Mouse (Mus musculus) intestine, embryonic 14.5 days (tissue): ENCODE measurements around the gene Meltf. TPM values are rescaled to one million over a fixed set of nuclear protein-coding genes. Genes with fewer than 3 reads are reported as not detected.

Experiments
- ATAC-seq: fragments of 200-750 bp; cut with Nextera tagmentation; replicated peaks from 2 replicates; pipeline ENCODE4 v1.8.0; 2017; ENCODE audit warnings: low read depth, moderate number of reproducible peaks, moderate TSS enrichment, moderate library complexity; ENCODE audit not compliant: low FRiP score, low TSS enrichment
- DNase-seq: peaks from one replicate; pipeline ENCODE4 v3.0.0-alpha.2; 2018; ENCODE audit warnings: low spot score
- H3K27ac ChIP-seq: fragments of 300-500 bp; sonication (generic); 2 replicates; pipeline ENCODE4 v1.5.1; 2014; ENCODE audit warnings: low read depth, mild to moderate bottlenecking, control low read depth
- H3K27me3 ChIP-seq: fragments of 300-500 bp; sonication (generic); replicated peaks from 2 replicates; pipeline ENCODE4 v1.6.1; 2014; ENCODE audit warnings: low read length, control low read depth; ENCODE audit not compliant: control insufficient read depth, insufficient read depth
- H3K36me3 ChIP-seq: fragments of 300-500 bp; sonication (generic); 2 replicates; pipeline ENCODE4 v1.6.1; 2014; ENCODE audit warnings: low read length, control low read depth; ENCODE audit not compliant: control insufficient read depth, insufficient read depth
- H3K4me1 ChIP-seq: fragments of 300-500 bp; sonication (generic); replicated peaks from 2 replicates; pipeline ENCODE4 v1.6.1; 2014; ENCODE audit warnings: low read length, control low read depth, mixed read lengths; ENCODE audit not compliant: control insufficient read depth, insufficient read depth
- H3K4me2 ChIP-seq: fragments of 300-500 bp; sonication (generic); 2 replicates; pipeline ENCODE4 v1.6.1; 2014; ENCODE audit warnings: low read length
- H3K4me3 ChIP-seq: fragments of 300-500 bp; sonication (generic); 2 replicates; pipeline ENCODE4 v1.5.1; 2014; ENCODE audit warnings: low read depth, low read length, control low read depth, mixed read lengths
- H3K9ac ChIP-seq: fragments of 300-500 bp; sonication (generic); 2 replicates; pipeline ENCODE4 v1.6.1; 2014; ENCODE audit warnings: mild to moderate bottlenecking, low read length
- H3K9me3 ChIP-seq: fragments of 300-500 bp; sonication (generic); 2 replicates; pipeline ENCODE4 v1.6.1; 2016; ENCODE audit warnings: low read length, control low read depth; ENCODE audit not compliant: control insufficient read depth
- WGBS: fragments of 180-500 bp; shearing (Covaris S2); extraction: QIAGEN DNeasy Blood & Tissue Kit; methylation state at CpG from one replicate; pipeline ENCODE4 v1.1.7; 2014; 5-methylcytosine and 5-hydroxymethylcytosine counted together
- polyA plus RNA-seq: library from polyadenylated mRNA; unstranded; fragments of >200 nt; fragmentation: Nextera tagmentation; extraction: Ambion mirVana; gene quantifications from 2 replicates; pipeline ENCODE4 v1.2.1, GENCODE M21; 2014

The Meltf gene
- polyA plus RNA-seq, 1 experiment from 2014 or later: 0.16 TPM

DNA sequence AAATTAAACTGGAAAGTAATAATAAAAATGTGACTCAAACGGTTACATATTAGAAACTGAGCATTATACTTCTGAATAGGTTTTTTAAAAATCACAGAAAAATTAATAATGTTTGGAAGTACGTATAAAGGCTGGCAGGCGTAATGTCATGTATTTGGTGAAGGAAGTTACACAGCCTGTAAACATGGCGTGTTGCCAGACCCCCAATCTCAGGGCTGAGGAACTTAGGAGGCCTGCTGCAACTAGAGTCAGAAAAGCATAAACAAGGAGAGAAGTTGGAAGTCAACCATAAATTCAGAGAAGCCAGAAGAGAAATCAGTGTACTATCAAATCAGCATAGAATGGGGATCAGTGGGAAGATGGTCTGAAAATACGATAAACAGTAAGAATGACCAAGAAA is 14.7 kb upstream of the Meltf start:
- ATAC-seq (no peak), DNase-seq (peak; percentile 39)
- H3K27ac ChIP-seq: no peak overlapping the region
- no peak overlapping the region for H3K4me3 ChIP-seq
- peaks cover 88% of the 10 kb centered on the region for H3K36me3 ChIP-seq
- 64% methylated on average over 5 of the region's 5 CpGs for WGBS
- no peaks in the 10 kb centered on the region for H3K4me1 ChIP-seq
- no peak overlapping the region for H3K4me2 ChIP-seq
- H3K9me3 ChIP-seq: peaks cover 8% of the 10 kb centered on the region
- no peaks in the 10 kb centered on the region for H3K27me3 ChIP-seq
- H3K9ac ChIP-seq: no peak overlapping the region

DNA sequence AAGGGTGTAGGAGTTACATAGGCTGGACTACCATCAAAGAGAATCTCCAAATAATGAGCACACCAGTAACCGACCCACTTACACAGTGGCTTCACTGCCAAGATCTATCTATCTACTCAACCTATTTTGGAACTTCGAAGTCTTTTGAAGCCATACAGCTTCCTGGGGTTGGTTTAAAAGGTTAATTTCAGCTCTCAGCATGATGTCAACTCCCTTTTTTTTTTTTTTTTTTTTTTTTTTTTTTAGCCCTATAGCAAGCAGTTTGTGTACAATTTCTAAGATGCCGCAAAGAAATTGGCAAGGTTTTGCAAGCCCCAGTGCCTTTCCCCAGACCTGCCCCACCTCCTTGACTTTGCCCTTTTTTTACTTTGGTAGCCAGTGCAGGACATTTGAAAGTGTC is 13.4 kb upstream of the Meltf start:
- H3K27ac ChIP-seq: no peak overlapping the region
- H3K36me3 ChIP-seq: peaks cover 89% of the 10 kb centered on the region

DNA sequence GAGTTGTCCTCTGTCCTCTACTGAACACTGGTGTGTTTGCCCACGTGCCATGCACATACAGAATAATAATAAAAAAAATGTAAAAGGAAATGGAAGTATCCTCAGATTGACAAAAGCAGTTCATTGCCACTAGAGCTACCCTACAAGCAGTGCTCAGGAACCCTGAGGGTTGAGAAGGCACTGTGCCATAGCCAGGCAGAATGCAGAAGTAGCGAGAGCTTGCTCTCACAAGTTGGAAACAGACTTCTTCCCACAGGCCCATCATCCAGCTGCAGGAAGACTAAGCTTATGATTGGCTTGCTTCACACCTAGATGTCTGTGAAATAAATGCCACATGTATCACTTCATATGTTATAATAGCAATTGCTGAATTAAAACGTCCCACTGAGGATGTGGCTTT is 11.7 kb upstream of the Meltf start:
- Histone ChIP-seq H3K4me2 (no peak overlapping the region), H3K9me3 (no peaks in the 10 kb centered on the region), H3K36me3 (peaks cover 86% of the 10 kb centered on the region), H3K9ac (no peak overlapping the region), H3K4me3 (no peak overlapping the region), H3K4me1 (no peaks in the 10 kb centered on the region), H3K27me3 (no peaks in the 10 kb centered on the region), H3K27ac (no peak overlapping the region)
- DNase-seq: peak; percentile 40
- 84% methylated on average over 3 of the region's 3 CpGs for WGBS
- no peak for ATAC-seq

More for the DNA sequence above, 13.4 kb upstream of the Meltf start:
- Histone ChIP-seq H3K27me3 (no peaks in the 10 kb centered on the region), H3K4me2 (no peak overlapping the region), H3K4me3 (no peak overlapping the region), H3K4me1 (no peaks in the 10 kb centered on the region), H3K9me3 (peaks cover 8% of the 10 kb centered on the region), H3K9ac (no peak overlapping the region)
- 89% methylated on average over 3 of the region's 3 CpGs for WGBS
- ATAC-seq (no peak), DNase-seq (peak; percentile 15)

DNA sequence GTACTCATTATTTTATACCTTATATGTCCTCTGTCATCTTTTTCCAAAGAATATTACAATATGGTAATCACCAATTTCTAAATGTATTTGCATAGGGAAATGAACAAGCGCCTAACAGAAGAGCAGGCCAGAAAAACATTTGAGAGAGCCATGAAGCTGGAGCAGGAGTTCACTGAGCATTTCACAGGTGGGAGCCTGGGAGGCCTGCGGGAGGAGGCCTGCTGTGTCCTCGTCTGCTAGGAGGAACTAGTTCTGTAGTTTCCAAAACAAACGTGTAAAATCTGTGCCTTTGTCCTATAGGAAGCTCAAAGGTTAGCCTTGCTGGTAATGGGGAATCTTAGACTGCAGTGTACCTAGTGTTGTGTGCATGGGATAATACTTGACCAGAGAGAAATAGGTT is 10.9 kb upstream of the Meltf start:
- H3K36me3 ChIP-seq: peaks cover 86% of the 10 kb centered on the region
- DNase-seq (peak; percentile 33), ATAC-seq (no peak)
- WGBS: 84% methylated on average over 4 of the region's 4 CpGs
- H3K4me1 ChIP-seq: no peaks in the 10 kb centered on the region
- H3K27ac ChIP-seq: no peak overlapping the region
- no peak overlapping the region for H3K4me2 ChIP-seq
- H3K9me3 ChIP-seq: no peaks in the 10 kb centered on the region
- no peak overlapping the region for H3K4me3 ChIP-seq
- no peak overlapping the region for H3K9ac ChIP-seq
- H3K27me3 ChIP-seq: no peaks in the 10 kb centered on the region

DNA sequence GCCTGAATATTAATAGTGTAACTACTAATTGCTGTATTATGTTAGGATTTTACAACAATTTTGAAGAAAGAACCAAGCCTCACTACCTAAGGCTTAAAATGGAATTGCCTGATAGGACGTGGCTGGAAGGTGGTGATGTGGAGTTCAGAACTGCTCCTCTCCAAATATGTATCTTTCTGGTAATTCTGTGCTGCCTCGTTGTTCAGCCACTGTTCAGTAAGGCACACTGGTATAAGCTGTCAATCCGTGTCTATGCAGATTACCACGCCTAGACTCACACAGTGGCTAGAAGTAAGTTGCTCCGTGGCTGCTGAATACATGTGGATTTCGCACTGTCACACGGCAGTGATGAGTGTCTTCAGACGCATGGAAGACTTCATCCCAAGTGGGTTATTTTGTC is 4.9 kb upstream of the Meltf start:
- Histone ChIP-seq H3K36me3 (peaks cover 44% of the 10 kb centered on the region), H3K27me3 (no peaks in the 10 kb centered on the region), H3K9me3 (no peaks in the 10 kb centered on the region), H3K4me2 (no peak overlapping the region), H3K9ac (no peak overlapping the region), H3K4me1 (no peaks in the 10 kb centered on the region), H3K4me3 (no peak overlapping the region), H3K27ac (no peak overlapping the region)
- 93% methylated on average over 8 of the region's 8 CpGs for WGBS
- DNase-seq (no peak), ATAC-seq (no peak)

DNA sequence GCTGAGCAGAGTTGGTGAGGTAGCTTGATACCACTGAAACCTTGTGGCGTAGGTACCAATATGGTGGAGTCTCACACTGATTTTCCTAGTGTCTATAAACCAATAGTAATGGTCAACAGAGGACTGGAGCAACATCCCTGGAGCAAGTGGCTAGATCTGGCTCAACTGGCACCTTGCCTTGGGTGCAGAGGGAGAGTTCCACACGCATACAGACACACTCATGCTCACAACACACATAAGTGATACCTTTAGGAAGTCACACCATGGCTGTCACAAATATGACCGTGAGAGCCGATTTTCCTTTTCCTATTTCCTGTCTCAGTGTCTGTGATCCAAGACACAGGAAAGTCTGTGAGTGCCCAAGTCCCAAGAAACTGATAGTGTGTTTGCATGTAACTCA is 3.2 kb upstream of the Meltf start:
- no peak overlapping the region for H3K9ac ChIP-seq
- no peak for DNase-seq
- WGBS: 94% methylated on average over 4 of the region's 4 CpGs

DNA sequence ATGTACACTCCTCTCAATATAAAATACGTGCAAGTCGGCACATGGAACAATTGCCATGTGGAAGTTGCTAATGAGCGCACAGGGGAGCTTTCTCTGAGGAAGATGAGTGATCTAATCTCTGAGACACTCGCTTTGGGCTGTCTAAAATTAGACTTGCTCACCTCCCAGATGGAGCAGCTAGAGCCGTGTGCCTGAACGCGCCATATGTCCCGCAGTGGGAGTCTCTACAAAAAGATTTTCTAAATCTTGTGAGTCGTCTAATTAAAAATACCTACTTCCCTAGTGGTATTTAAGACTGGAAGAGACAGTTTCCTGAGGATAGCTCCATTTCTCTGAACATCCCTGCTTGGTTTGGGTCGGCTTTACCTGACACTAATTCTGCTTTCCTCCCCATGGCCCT is 2.2 kb upstream of the Meltf start:
- Histone ChIP-seq H3K4me2 (no peak overlapping the region), H3K36me3 (peaks cover 22% of the 10 kb centered on the region), H3K27ac (no peak overlapping the region), H3K4me3 (no peak overlapping the region), H3K27me3 (no peaks in the 10 kb centered on the region), H3K9me3 (no peaks in the 10 kb centered on the region), H3K4me1 (no peaks in the 10 kb centered on the region), H3K9ac (no peak overlapping the region)
- DNase-seq (no peak), ATAC-seq (no peak)
- 81% methylated on average over 10 of the region's 10 CpGs for WGBS

More for the DNA sequence above, 3.2 kb upstream of the Meltf start:
- ATAC-seq: no peak
- no peaks in the 10 kb centered on the region for H3K27me3 ChIP-seq
- H3K9me3 ChIP-seq: no peaks in the 10 kb centered on the region
- H3K27ac ChIP-seq: no peak overlapping the region
- no peak overlapping the region for H3K4me3 ChIP-seq
- H3K4me1 ChIP-seq: no peaks in the 10 kb centered on the region
- H3K4me2 ChIP-seq: no peak overlapping the region
- peaks cover 29% of the 10 kb centered on the region for H3K36me3 ChIP-seq

DNA sequence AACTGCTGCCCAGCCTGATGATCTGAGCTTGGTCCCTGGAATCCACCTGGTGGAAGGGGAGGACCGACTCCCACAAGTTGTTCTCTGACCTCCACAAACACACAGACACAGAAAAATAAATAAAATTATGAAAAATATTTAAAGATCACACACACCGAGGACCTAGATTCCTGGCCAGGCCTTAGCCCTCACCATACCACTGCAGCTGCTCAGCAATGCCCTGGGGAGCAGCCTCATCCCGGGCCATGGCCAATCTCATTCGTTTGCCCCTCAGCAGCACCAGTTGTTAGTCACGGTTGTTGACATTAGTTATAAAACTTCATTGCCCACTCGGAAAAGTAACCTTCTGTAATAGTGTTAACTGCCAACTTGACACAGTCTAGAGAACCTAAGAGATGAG is 558 bp upstream of the Meltf start:
- DNase-seq (no peak), ATAC-seq (no peak)
- H3K4me3 ChIP-seq: no peak overlapping the region
- no peak overlapping the region for H3K27ac ChIP-seq
- H3K27me3 ChIP-seq: no peaks in the 10 kb centered on the region
- no peaks in the 10 kb centered on the region for H3K4me1 ChIP-seq
- H3K36me3 ChIP-seq: peaks cover 10% of the 10 kb centered on the region
- H3K4me2 ChIP-seq: no peak overlapping the region
- WGBS: 68% methylated on average over 6 of the region's 6 CpGs
- no peak overlapping the region for H3K9ac ChIP-seq
- no peaks in the 10 kb centered on the region for H3K9me3 ChIP-seq

DNA sequence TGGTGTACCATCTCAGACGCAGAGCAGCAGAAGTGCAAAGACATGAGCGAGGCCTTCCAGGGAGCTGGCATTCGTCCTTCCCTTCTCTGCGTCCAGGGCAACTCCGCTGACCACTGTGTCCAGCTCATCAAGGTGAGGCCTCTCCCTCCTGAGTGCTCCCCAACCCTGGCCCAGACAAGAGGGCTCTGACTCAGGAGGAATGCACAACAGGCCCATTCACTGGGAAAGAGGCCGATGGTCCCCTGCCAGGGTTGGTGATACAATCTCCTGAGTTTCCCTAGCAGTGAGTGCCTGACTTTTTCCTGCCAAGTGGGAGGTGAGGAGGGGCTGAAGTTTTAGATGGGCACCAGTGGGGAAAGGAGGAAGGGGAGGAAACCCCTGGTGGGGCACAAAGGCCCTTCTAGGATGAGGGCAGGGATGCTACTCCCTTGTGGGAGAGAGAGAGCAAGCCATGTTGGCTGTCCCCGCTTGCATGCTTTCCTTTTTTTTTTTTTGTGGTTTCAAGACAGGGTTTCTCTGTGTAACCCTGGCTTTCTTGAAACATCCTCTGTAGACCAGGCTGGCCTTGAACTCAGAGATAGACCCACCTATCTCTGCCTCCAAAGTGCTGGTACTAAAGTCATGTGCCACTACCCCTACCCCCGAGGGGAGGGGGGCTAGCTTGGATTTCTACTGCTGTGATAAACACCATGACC is 1.7 kb downstream of the Meltf start:
- Histone ChIP-seq H3K36me3 (no peaks in the 10 kb centered on the region), H3K4me1 (no peaks in the 10 kb centered on the region), H3K4me3 (no peak overlapping the region), H3K4me2 (no peak overlapping the region), H3K9me3 (no peaks in the 10 kb centered on the region), H3K27me3 (no peaks in the 10 kb centered on the region), H3K27ac (no peak overlapping the region), H3K9ac (no peak overlapping the region)
- ATAC-seq: no peak
- DNase-seq: no peak
- WGBS: 87% methylated on average over 8 of the region's 8 CpGs
